Mouse (Mus musculus) stomach, postnatal 0 days (tissue): ENCODE data around the gene Mchr1.

ENCODE experiments used
- CTCF ChIP-seq: IDR thresholded peaks from 2 replicates; pipeline ENCODE4 v1.5.1; 2016; ENCODE audit warnings: antibody characterized with exemption, low read depth, mild to moderate bottlenecking, moderate library complexity
- EP300 ChIP-seq: optimal IDR thresholded peaks from 2 replicates; pipeline ENCODE3; 2016; ENCODE audit warnings: antibody characterized with exemption

DNA sequence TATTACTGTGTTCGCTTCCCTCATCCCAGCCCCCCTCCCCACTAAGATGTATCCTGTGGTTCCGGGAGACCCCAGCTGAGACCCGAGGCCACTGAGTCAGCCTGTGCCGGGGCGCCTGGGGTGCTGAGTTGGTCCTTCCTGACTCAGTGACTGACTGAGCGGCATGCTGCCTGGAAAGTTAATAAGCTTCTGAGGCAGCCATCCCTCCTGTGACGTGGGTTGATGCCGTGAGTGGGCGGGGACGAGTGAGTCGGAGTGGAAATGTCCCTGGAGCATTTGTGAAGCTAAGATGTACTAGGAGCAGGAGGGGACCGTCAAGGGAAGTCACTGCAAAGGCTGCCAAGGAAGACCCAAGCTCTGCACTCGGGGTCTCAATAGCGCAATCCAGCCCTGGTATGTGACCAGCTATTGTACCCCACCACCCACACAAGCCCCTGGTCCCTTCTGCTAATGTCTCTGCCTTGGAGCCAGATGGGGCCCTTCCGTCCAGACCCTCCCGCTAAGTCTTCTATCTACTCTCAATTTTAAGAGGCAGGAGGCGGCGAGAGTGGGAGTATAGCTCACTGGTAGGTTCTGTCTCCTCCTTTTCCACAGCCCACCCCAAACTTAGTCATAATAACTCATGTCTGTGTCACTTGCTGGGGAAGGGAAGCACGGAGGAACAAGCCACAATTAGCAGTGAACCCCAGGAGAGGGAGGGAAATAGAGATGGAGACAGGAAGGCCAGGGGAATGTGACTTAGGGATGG lies 18.2 kb upstream of the Mchr1 start:
- TF ChIP-seq CTCF (no peak), EP300 (no peak)
